Mouse (Mus musculus) R1 (cell line): ENCODE results near the gene Mcl1.
"Not testable (repeated sequence)": the region's sequence is repeated elsewhere in the genome, so short reads cannot be mapped to it uniquely, and the experiment has no call there.

ENCODE experiments used
- DNase-seq: peaks from one replicate; pipeline ENCODE4 v3.0.0-alpha.2; 2018; ENCODE audit warnings: low read depth, low spot score

Gene Mcl1

GRCm38 (mm10) chr3:95685301-95685700 is 26.7 kb downstream of the Mcl1 start:
- no peak for DNase-seq

GRCm38 (mm10) chr3:95685701-95686100 is 27.1 kb downstream of the Mcl1 start:
- DNase-seq = no peak

GRCm38 (mm10) chr3:95686492-95687167 is 28.0 kb downstream of the Mcl1 start:
- no peak for DNase-seq

GRCm38 (mm10) chr3:95687168-95687523 is 28.6 kb downstream of the Mcl1 start:
- DNase-seq = no peak

- DNase-seq = peak; percentile 51
Observed at GRCm38 (mm10) chr3:95687524-95688421, 29.2 kb downstream of the Mcl1 start, which contains the start of gene Adamtsl4. TSS of gene Adamtsl4 (minus strand) at chr3:95687917.

- peak; percentile 56 for DNase-seq
Observed at GRCm38 (mm10) chr3:95689171-95689915, 30.8 kb downstream of the Mcl1 start.

GRCm38 (mm10) chr3:95689940-95690339 is 31.4 kb downstream of the Mcl1 start:
- DNase-seq = no peak

GRCm38 (mm10) chr3:95690552-95690951 is 32.0 kb downstream of the Mcl1 start:
- DNase-seq = not testable (repeated sequence)

GRCm38 (mm10) chr3:95692677-95693076 is 34.1 kb downstream of the Mcl1 start:
- no peak for DNase-seq

- DNase-seq = no peak
Observed at GRCm38 (mm10) chr3:95693821-95694807, 35.5 kb downstream of the Mcl1 start.

GRCm38 (mm10) chr3:95694808-95695703 is 36.5 kb downstream of the Mcl1 start:
- DNase-seq = no peak

- DNase-seq = no peak
Observed at GRCm38 (mm10) chr3:95695796-95696195, 37.2 kb downstream of the Mcl1 start.

- DNase-seq = no peak
Observed at GRCm38 (mm10) chr3:95696360-95696759, 37.8 kb downstream of the Mcl1 start.

- DNase-seq = no peak
Observed at GRCm38 (mm10) chr3:95698286-95698685, 39.7 kb downstream of the Mcl1 start.

GRCm38 (mm10) chr3:95700233-95700681 is 41.7 kb downstream of the Mcl1 start:
- DNase-seq = no peak

- DNase-seq = no peak
Observed at GRCm38 (mm10) chr3:95701085-95701484, 42.5 kb downstream of the Mcl1 start.

GRCm38 (mm10) chr3:95701877-95702540 is 43.4 kb downstream of the Mcl1 start:
- DNase-seq = peak; percentile 99

GRCm38 (mm10) chr3:95703276-95703675 is 44.7 kb downstream of the Mcl1 start:
- DNase-seq = no peak

GRCm38 (mm10) chr3:95704612-95705011 is 46.0 kb downstream of the Mcl1 start:
- no peak for DNase-seq
